Mouse (Mus musculus): Measurements from ENCODE around the gene Cbr3. TPM values are rescaled to one million over a fixed set of nuclear protein-coding genes. Genes with fewer than 3 reads are reported as not detected.
A peak's percentile ranks its signal among the peaks of the same experiment; 100 is the strongest.

Gene Cbr3
- polyA plus RNA-seq, 1 experiment: 30.6 TPM

- Histone ChIP-seq H3K79me2 (ENCODE audit: control insufficient read depth, insufficient read depth) (no peaks in the 10 kb centered on the region), H3K79me3 (ENCODE audit: low read depth) (no peaks in the 10 kb centered on the region), H3K4me3 (ENCODE audit: insufficient read depth, poor library complexity, severe bottlenecking) (no peak overlapping the region), H3K36me3 (ENCODE audit: control insufficient read depth, insufficient read depth) (no peaks in the 10 kb centered on the region), H3K27me3 (ENCODE audit: control insufficient read depth, insufficient read depth, insufficient read length) (no peaks in the 10 kb centered on the region), H3ac (ENCODE audit: control insufficient read depth, insufficient read length, low read depth) (no peak overlapping the region)
- no peak for TF ChIP-seq MAX (IDR thresholded peaks at IDR 0.05)
- no peak for TF ChIP-seq USF1 (IDR thresholded peaks at IDR 0.05; ENCODE audit: low read depth)
- TF ChIP-seq FOSL1 (IDR thresholded peaks at IDR 0.05; ENCODE audit: insufficient read depth, low read length, poor library complexity, severe bottlenecking): no peak
- TF ChIP-seq CTCF (IDR thresholded peaks at IDR 0.05; ENCODE audit: control insufficient read depth, insufficient read depth, insufficient read length): no peak
- no peak for TF ChIP-seq MYOD1 (IDR thresholded peaks at IDR 0.05; ENCODE audit: control insufficient read depth, insufficient read length, low read depth)
Observed at GRCm38 (mm10) chr16:93726186-93726585, 43.2 kb downstream of the Cbr3 start.

- no peaks in the 10 kb centered on the region for H3K79me3 ChIP-seq (ENCODE audit: low read depth)
- H3K27me3 ChIP-seq (ENCODE audit: control insufficient read depth, insufficient read depth, insufficient read length): no peaks in the 10 kb centered on the region
- no peaks in the 10 kb centered on the region for H3K36me3 ChIP-seq (ENCODE audit: control insufficient read depth, insufficient read depth)
- no peaks in the 10 kb centered on the region for H3K79me2 ChIP-seq (ENCODE audit: control insufficient read depth, insufficient read depth)
- TF ChIP-seq MAX (IDR thresholded peaks at IDR 0.05) (no peak), USF1 (IDR thresholded peaks at IDR 0.05; ENCODE audit: low read depth) (no peak), MYOD1 (IDR thresholded peaks at IDR 0.05; ENCODE audit: control insufficient read depth, insufficient read length, low read depth) (no peak), CTCF (IDR thresholded peaks at IDR 0.05; ENCODE audit: control insufficient read depth, insufficient read depth, insufficient read length) (no peak), FOSL1 (IDR thresholded peaks at IDR 0.05; ENCODE audit: insufficient read depth, low read length, poor library complexity, severe bottlenecking) (no peak), MYOG (IDR thresholded peaks at IDR 0.05; ENCODE audit: control insufficient read depth, extremely low read depth, insufficient read length) (no peak), CEBPB (IDR thresholded peaks at IDR 0.05; ENCODE audit: low read depth) (no peak)
- no peak overlapping the region for H3ac ChIP-seq (ENCODE audit: control insufficient read depth, insufficient read length, low read depth)
- no peak overlapping the region for H3K4me3 ChIP-seq (ENCODE audit: insufficient read depth, poor library complexity, severe bottlenecking)
Observed at GRCm38 (mm10) chr16:93728676-93729075, 45.7 kb downstream of the Cbr3 start.

DNA sequence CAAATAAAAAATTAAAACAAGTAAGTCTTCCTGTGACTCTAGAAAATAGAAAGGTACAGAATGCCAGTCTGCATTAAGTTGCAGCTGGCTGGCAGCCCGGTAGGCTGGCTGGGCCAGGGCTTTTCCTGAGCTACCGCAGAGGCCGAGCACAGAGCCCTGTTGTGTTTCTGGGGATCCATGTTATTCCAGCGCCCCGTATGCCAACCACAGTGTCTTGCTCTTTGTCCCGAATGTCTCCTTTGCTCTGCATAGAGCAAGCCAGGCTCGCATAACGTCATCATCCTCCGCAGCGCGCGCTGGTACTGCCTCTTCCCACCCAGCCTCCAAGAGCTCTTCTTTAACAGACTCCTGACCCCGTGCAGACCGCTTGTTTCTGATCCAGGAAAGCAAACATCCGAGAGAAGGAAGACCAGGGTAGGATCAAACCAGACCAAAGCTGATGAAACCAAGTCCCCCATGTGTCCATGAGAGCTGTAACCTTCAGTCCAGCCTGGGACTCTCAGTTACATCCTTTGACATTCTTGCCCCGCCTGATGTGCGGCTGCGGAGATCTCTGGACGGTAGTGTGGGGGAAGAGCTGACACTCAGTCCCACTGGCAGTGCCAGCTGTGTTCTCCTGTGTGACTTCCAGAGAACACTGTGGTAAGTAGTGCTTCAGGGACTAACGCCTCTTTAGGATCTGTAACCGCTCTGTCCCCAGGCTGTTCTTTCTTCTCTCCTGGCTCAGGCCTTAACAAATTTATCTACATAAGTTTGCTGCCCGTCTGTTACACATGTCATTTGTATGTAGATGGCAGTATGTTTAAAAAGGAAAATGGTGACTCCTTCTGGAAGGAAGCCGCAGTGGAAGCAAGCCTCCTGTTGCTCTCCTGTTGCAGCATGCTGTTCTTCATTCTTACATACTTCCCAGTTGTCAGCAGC, 47.0 kb downstream of the Cbr3 start:
- TF ChIP-seq MYOD1 (IDR thresholded peaks at IDR 0.05; ENCODE audit: control insufficient read depth, insufficient read length, low read depth) (no peak), MYOG (IDR thresholded peaks at IDR 0.05; ENCODE audit: control insufficient read depth, extremely low read depth, insufficient read length) (no peak), MAX (IDR thresholded peaks at IDR 0.05) (no peak), FOSL1 (IDR thresholded peaks at IDR 0.05; ENCODE audit: insufficient read depth, low read length, poor library complexity, severe bottlenecking) (no peak), CEBPB (IDR thresholded peaks at IDR 0.05; ENCODE audit: low read depth) (no peak), USF1 (IDR thresholded peaks at IDR 0.05; ENCODE audit: low read depth) (no peak), CTCF (IDR thresholded peaks at IDR 0.05; ENCODE audit: control insufficient read depth, insufficient read depth, insufficient read length) (no peak)
- Histone ChIP-seq H3ac (ENCODE audit: control insufficient read depth, insufficient read length, low read depth) (no peak overlapping the region), H3K27me3 (ENCODE audit: control insufficient read depth, insufficient read depth, insufficient read length) (no peaks in the 10 kb centered on the region), H3K79me2 (ENCODE audit: control insufficient read depth, insufficient read depth) (no peaks in the 10 kb centered on the region), H3K36me3 (ENCODE audit: control insufficient read depth, insufficient read depth) (no peaks in the 10 kb centered on the region), H3K79me3 (ENCODE audit: low read depth) (no peaks in the 10 kb centered on the region), H3K4me3 (ENCODE audit: insufficient read depth, poor library complexity, severe bottlenecking) (no peak overlapping the region)

DNA sequence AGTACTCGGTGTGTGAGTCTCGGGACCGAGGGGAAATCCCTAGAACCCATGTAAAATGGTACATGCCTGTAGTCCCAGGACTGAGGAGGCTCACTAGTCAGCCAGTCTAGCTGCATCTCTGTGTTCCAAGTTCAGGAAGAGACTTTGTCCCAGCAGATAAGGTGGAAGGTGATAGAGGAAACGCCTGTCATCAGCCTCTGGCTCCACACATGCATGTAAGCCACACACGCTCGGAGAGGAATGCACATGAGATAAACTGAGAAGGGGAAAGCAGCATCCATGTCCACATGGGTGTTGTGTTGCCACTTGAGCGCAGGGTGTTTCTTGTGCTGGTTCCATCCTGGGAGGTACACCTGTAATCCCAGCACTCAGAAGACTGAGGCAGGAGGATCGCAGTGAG, 48.3 kb downstream of the Cbr3 start:
- TF ChIP-seq MAX (IDR thresholded peaks at IDR 0.05): no peak
- no peak for TF ChIP-seq MYOD1 (IDR thresholded peaks at IDR 0.05; ENCODE audit: control insufficient read depth, insufficient read length, low read depth)
- TF ChIP-seq USF1 (IDR thresholded peaks at IDR 0.05; ENCODE audit: low read depth): no peak
- TF ChIP-seq FOSL1 (IDR thresholded peaks at IDR 0.05; ENCODE audit: insufficient read depth, low read length, poor library complexity, severe bottlenecking): no peak
- TF ChIP-seq CEBPB (IDR thresholded peaks at IDR 0.05; ENCODE audit: low read depth): no peak
- TF ChIP-seq MYOG (IDR thresholded peaks at IDR 0.05; ENCODE audit: control insufficient read depth, extremely low read depth, insufficient read length): no peak
- TF ChIP-seq CTCF (IDR thresholded peaks at IDR 0.05; ENCODE audit: control insufficient read depth, insufficient read depth, insufficient read length): no peak
- H3K79me3 ChIP-seq (ENCODE audit: low read depth): no peaks in the 10 kb centered on the region
- no peaks in the 10 kb centered on the region for H3K27me3 ChIP-seq (ENCODE audit: control insufficient read depth, insufficient read depth, insufficient read length)

GRCm38 (mm10) chr16:93732875-93733569, 50.0 kb downstream of the Cbr3 start:
- Histone ChIP-seq H3ac (ENCODE audit: control insufficient read depth, insufficient read length, low read depth) (no peak overlapping the region), H3K4me3 (ENCODE audit: insufficient read depth, poor library complexity, severe bottlenecking) (no peak overlapping the region), H3K79me2 (ENCODE audit: control insufficient read depth, insufficient read depth) (no peaks in the 10 kb centered on the region), H3K36me3 (ENCODE audit: control insufficient read depth, insufficient read depth) (no peaks in the 10 kb centered on the region), H3K27me3 (ENCODE audit: control insufficient read depth, insufficient read depth, insufficient read length) (no peaks in the 10 kb centered on the region), H3K79me3 (ENCODE audit: low read depth) (no peaks in the 10 kb centered on the region)
- TF ChIP-seq MAX (IDR thresholded peaks at IDR 0.05) (peak; percentile 22), FOSL1 (IDR thresholded peaks at IDR 0.05; ENCODE audit: insufficient read depth, low read length, poor library complexity, severe bottlenecking) (no peak), MYOD1 (IDR thresholded peaks at IDR 0.05; ENCODE audit: control insufficient read depth, insufficient read length, low read depth) (peak; percentile 76)

More for the DNA sequence above, 48.3 kb downstream of the Cbr3 start:
- H3ac ChIP-seq (ENCODE audit: control insufficient read depth, insufficient read length, low read depth): no peak overlapping the region
- no peaks in the 10 kb centered on the region for H3K79me2 ChIP-seq (ENCODE audit: control insufficient read depth, insufficient read depth)
- H3K4me3 ChIP-seq (ENCODE audit: insufficient read depth, poor library complexity, severe bottlenecking): no peak overlapping the region
- H3K36me3 ChIP-seq (ENCODE audit: control insufficient read depth, insufficient read depth): no peaks in the 10 kb centered on the region
